ENCODE assay signal across 13 mouse cellular contexts in the genomic region with DNA sequence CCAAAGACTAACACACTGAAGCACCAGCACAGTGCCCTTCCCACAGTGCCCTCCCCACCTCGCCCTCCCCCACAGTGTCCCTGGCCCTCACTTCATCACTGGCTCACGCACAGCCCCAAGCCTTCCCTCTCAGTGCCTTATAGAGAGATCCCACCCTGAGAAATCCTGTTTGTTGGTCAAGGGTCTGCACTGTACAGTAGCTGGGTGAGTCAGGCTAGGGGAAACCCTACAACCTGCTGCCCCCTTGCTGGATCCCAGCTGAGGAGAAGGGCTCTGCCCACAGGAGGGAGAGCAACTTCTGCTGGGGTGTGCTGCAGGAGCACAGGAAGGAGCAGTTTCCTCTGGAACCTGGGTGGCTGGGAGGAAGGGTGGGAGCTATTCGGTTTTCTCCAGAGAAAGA. TPM values are rescaled to one million over a fixed set of nuclear protein-coding genes. Genes with fewer than 3 reads are reported as not detected.
DNase-seq lines count a peak whose midpoint lies in the region; ATAC-seq lines count a peak whose summit lies in the region.
"Had no signal": no experiment of that assay in that cellular context is flagged by ENCODE, and none has a peak within 500 bp of the region (broad histone marks: within the 10 kb centered on the region; RNA-seq: fewer than 3 reads in every experiment).

No protein-coding gene starts in this region.

- peaks cover 63% of the 10 kb centered on the region for H3K4me1 ChIP-seq in heart, embryonic 15.5 days (replicated peaks)
- peaks cover 41% of the 10 kb centered on the region for H3K4me1 ChIP-seq in neural tube, embryonic 13.5 days (replicated peaks)
- H3K4me1 ChIP-seq in hindbrain, embryonic 15.5 days (replicated peaks) = peaks cover 52% of the 10 kb centered on the region
- H3K4me1 ChIP-seq in neural tube, embryonic 15.5 days = peaks cover 54% of the 10 kb centered on the region
- H3K4me1 ChIP-seq in liver, embryonic 11.5 days (replicated peaks; ENCODE audit: control insufficient read depth, insufficient read depth, low read length) = no peaks in the 10 kb centered on the region

- H3K9ac ChIP-seq in heart, embryonic 15.5 days = no peak overlapping the region
- no peak overlapping the region; the same call in 1 of the 2 replicates for H3K9ac ChIP-seq in neural tube, embryonic 13.5 days
- no peak overlapping the region for H3K9ac ChIP-seq in hindbrain, embryonic 15.5 days
- H3K9ac ChIP-seq in neural tube, embryonic 15.5 days (replicated peaks) = no peak overlapping the region
- no peak overlapping the region for H3K9ac ChIP-seq in liver, embryonic 11.5 days (ENCODE audit: low read depth, low read length)
- H3K9ac ChIP-seq: liver, embryonic 13.5 days had no signal

- H3K27me3 ChIP-seq in heart, embryonic 15.5 days = peaks cover 36% of the 10 kb centered on the region
- H3K27me3 ChIP-seq in neural tube, embryonic 13.5 days = peaks cover 54% of the 10 kb centered on the region
- no peaks in the 10 kb centered on the region for H3K27me3 ChIP-seq in hindbrain, embryonic 15.5 days
- peaks cover 11% of the 10 kb centered on the region for H3K27me3 ChIP-seq in neural tube, embryonic 15.5 days (replicated peaks)
- H3K27me3 ChIP-seq in liver, embryonic 11.5 days (replicated peaks; ENCODE audit: control insufficient read depth, insufficient read depth, low read length) = peaks cover 51% of the 10 kb centered on the region

- H3K4me3 ChIP-seq in heart, embryonic 15.5 days = no peak overlapping the region
- no peak overlapping the region for H3K4me3 ChIP-seq in neural tube, embryonic 13.5 days
- H3K4me3 ChIP-seq in hindbrain, embryonic 15.5 days = 0 out of 2 replicates have a peak overlapping the region, but pooled peaks have one; percentile 50
- H3K4me3 ChIP-seq in neural tube, embryonic 15.5 days (replicated peaks) = peak overlapping the region; percentile 58; the same call in 1 of the 2 replicates
- no peak overlapping the region for H3K4me3 ChIP-seq in liver, embryonic 11.5 days (ENCODE audit: low read depth, low read length)

- DNase-seq in heart, adult 8-10 months (ENCODE audit: low spot score) = no peak
- no peak for DNase-seq in neural tube, embryonic 10.5 days (ENCODE audit: extremely low spot score, low spot score)
- DNase-seq in liver, embryonic 11.5 days (ENCODE audit: low spot score) = no peak
- DNase-seq: liver, embryonic 13.5 days; thymus, adult 2 months had no signal

- H3K36me3 ChIP-seq in heart, embryonic 15.5 days = no peaks in the 10 kb centered on the region
- no peaks in the 10 kb centered on the region for H3K36me3 ChIP-seq in neural tube, embryonic 13.5 days
- H3K36me3 ChIP-seq in hindbrain, embryonic 15.5 days = no peaks in the 10 kb centered on the region
- no peaks in the 10 kb centered on the region for H3K36me3 ChIP-seq in neural tube, embryonic 15.5 days
- H3K36me3 ChIP-seq in liver, embryonic 11.5 days (ENCODE audit: control insufficient read depth, insufficient read depth, low read length) = no peaks in the 10 kb centered on the region
- H3K36me3 ChIP-seq: embryonic facial prominence, embryonic 15.5 days; liver, embryonic 13.5 days; neural tube, embryonic 12.5 days had no signal

- peak overlapping the region; percentile 95; the same call in 1 of the 2 replicates for H3K4me2 ChIP-seq in heart, embryonic 15.5 days
- peak overlapping the region; percentile 82; the same call in 1 of the 2 replicates for H3K4me2 ChIP-seq in neural tube, embryonic 13.5 days
- peak overlapping the region; percentile 91 for H3K4me2 ChIP-seq in hindbrain, embryonic 15.5 days
- peak overlapping the region; percentile 93 for H3K4me2 ChIP-seq in neural tube, embryonic 15.5 days
- H3K4me2 ChIP-seq in liver, embryonic 11.5 days = no peak overlapping the region

- no peak overlapping the region for H3K27ac ChIP-seq in heart, embryonic 15.5 days
- no peak overlapping the region for H3K27ac ChIP-seq in neural tube, embryonic 13.5 days (replicated peaks)
- no peak overlapping the region for H3K27ac ChIP-seq in hindbrain, embryonic 15.5 days (replicated peaks)
- 0 out of 2 replicates have a peak overlapping the region, but pooled peaks have one; percentile 56 for H3K27ac ChIP-seq in neural tube, embryonic 15.5 days (replicated peaks)
- H3K27ac ChIP-seq in liver, embryonic 11.5 days (ENCODE audit: low read depth, low read length) = no peak overlapping the region
- H3K27ac ChIP-seq: embryonic facial prominence, embryonic 15.5 days; liver, embryonic 13.5 days; neural tube, embryonic 12.5 days had no signal

- no peaks in the 10 kb centered on the region for H3K9me3 ChIP-seq in heart, embryonic 15.5 days (replicated peaks)
- no peaks in the 10 kb centered on the region for H3K9me3 ChIP-seq in neural tube, embryonic 13.5 days
- H3K9me3 ChIP-seq in hindbrain, embryonic 15.5 days = no peaks in the 10 kb centered on the region
- H3K9me3 ChIP-seq in neural tube, embryonic 15.5 days (replicated peaks) = no peaks in the 10 kb centered on the region
- no peaks in the 10 kb centered on the region for H3K9me3 ChIP-seq in liver, embryonic 11.5 days (ENCODE audit: control insufficient read depth, low read length)
- H3K9me3 ChIP-seq: embryonic facial prominence, embryonic 15.5 days; liver, embryonic 13.5 days; neural tube, embryonic 12.5 days had no signal

- no peak for ATAC-seq in heart, embryonic 15.5 days (replicated peaks; ENCODE audit: insufficient number of reproducible peaks, insufficient read depth, low FRiP score, low read depth)
- ATAC-seq in neural tube, embryonic 13.5 days (ENCODE audit: low read depth) = no peak
- ATAC-seq in hindbrain, embryonic 15.5 days (ENCODE audit: low FRiP score, low read depth) = peak; percentile 20; the same call in 1 of the 2 replicates
- ATAC-seq in neural tube, embryonic 15.5 days (ENCODE audit: low FRiP score) = peak; percentile 38
- no peak for ATAC-seq in liver, embryonic 11.5 days (replicated peaks; ENCODE audit: low FRiP score)
- ATAC-seq: activated CD4-positive, CD25-positive, alpha-beta regulatory T cell, adult 4 months had no signal

- WGBS in heart, embryonic 15.5 days = 52% methylated on average over 3 of the region's 3 CpGs
- 39% methylated on average over 3 of the region's 3 CpGs for WGBS in neural tube, embryonic 13.5 days
- WGBS in hindbrain, embryonic 15.5 days = 31% methylated on average over 3 of the region's 3 CpGs
- WGBS in neural tube, embryonic 15.5 days = 23% methylated on average over 3 of the region's 3 CpGs
- WGBS in liver, embryonic 11.5 days = 24% methylated on average over 3 of the region's 3 CpGs

RNA-seq across cellular contexts. Expression of a gene that starts 0.9 kb away (rescaled TPM):
- 18.5 and 20.5 TPM in 2 replicates for polyA plus RNA-seq in heart, embryonic 15.5 days (2015; fragmentation: Nextera tagmentation; extraction: Ambion mirVana)
- total RNA-seq in heart, adult 8-10 months (2022) = 10 to 100 TPM in 3 of 4 experiments, 1 to 10 TPM in 1; 8.6 to 14.1 (median 12.7) TPM
- 11.1 and 12.8 TPM in 2 replicates for polyA plus RNA-seq in neural tube, embryonic 13.5 days (2015; fragmentation: Nextera tagmentation; extraction: Ambion mirVana)
- 22.5 and 26.0 TPM in 2 replicates for polyA plus RNA-seq in hindbrain, embryonic 15.5 days (2015; fragmentation: Nextera tagmentation; extraction: Ambion mirVana)
- polyA plus RNA-seq in neural tube, embryonic 15.5 days (2015; fragmentation: Nextera tagmentation; extraction: Ambion mirVana) = 23.8 and 28.8 TPM in 2 replicates
- 0.21 and 0.29 TPM in 2 replicates for polyA plus RNA-seq in liver, embryonic 11.5 days (2014; fragmentation: Nextera tagmentation; extraction: Ambion mirVana)

RNA-seq across cellular contexts. Expression of a gene that starts 42.9 kb away (rescaled TPM):
- polyA plus RNA-seq in heart, embryonic 15.5 days (2015; fragmentation: Nextera tagmentation; extraction: Ambion mirVana) = 0.28 and 0.76 TPM in 2 replicates
- under 1 TPM in 1 of 4 experiments, not detected in 3; 0.28 TPM for total RNA-seq in heart, adult 8-10 months (2022)
- polyA plus RNA-seq in neural tube, embryonic 13.5 days (2015; fragmentation: Nextera tagmentation; extraction: Ambion mirVana) = 2.9 and 8.5 TPM in 2 replicates
- polyA plus RNA-seq in hindbrain, embryonic 15.5 days (2015; fragmentation: Nextera tagmentation; extraction: Ambion mirVana) = 0.12 and 0.29 TPM in 2 replicates
- polyA plus RNA-seq in neural tube, embryonic 15.5 days (2015; fragmentation: Nextera tagmentation; extraction: Ambion mirVana) = 2.7 and 4.4 TPM in 2 replicates
- polyA plus RNA-seq in liver, embryonic 11.5 days (2014; fragmentation: Nextera tagmentation; extraction: Ambion mirVana) = 0.36 and 0.71 TPM in 2 replicates
- total RNA-seq: ES-E14 had no signal
- polyA plus RNA-seq: activated CD4-positive, CD25-positive, alpha-beta regulatory T cell, adult 4 months had no signal

RNA-seq across cellular contexts. Expression of a gene that starts 53.6 kb away (rescaled TPM):
- 0.98 and 2.0 TPM in 2 replicates for polyA plus RNA-seq in heart, embryonic 15.5 days (2015; fragmentation: Nextera tagmentation; extraction: Ambion mirVana)
- not detected for total RNA-seq in heart, adult 8-10 months (2022)
- 5.2 and 21.7 TPM in 2 replicates for polyA plus RNA-seq in neural tube, embryonic 13.5 days (2015; fragmentation: Nextera tagmentation; extraction: Ambion mirVana)
- 0.45 TPM in 1 of 2 replicates, not detected in the other for polyA plus RNA-seq in hindbrain, embryonic 15.5 days (2015; fragmentation: Nextera tagmentation; extraction: Ambion mirVana)
- 7.1 and 9.9 TPM in 2 replicates for polyA plus RNA-seq in neural tube, embryonic 15.5 days (2015; fragmentation: Nextera tagmentation; extraction: Ambion mirVana)
- 4.5 and 5.2 TPM in 2 replicates for polyA plus RNA-seq in liver, embryonic 11.5 days (2014; fragmentation: Nextera tagmentation; extraction: Ambion mirVana)
- polyA plus RNA-seq: activated CD4-positive, CD25-positive, alpha-beta regulatory T cell, adult 4 months had no signal

RNA-seq across cellular contexts. Expression of a gene that starts 54.2 kb away (rescaled TPM):
- 0.77 and 0.96 TPM in 2 replicates for polyA plus RNA-seq in heart, embryonic 15.5 days (2015; fragmentation: Nextera tagmentation; extraction: Ambion mirVana)
- 1 to 10 TPM in 1 of 4 experiments, under 1 TPM in 3; 0.38 to 2.7 (median 0.51) TPM for total RNA-seq in heart, adult 8-10 months (2022)
- polyA plus RNA-seq in neural tube, embryonic 13.5 days (2015; fragmentation: Nextera tagmentation; extraction: Ambion mirVana) = 1.9 and 2.8 TPM in 2 replicates
- polyA plus RNA-seq in hindbrain, embryonic 15.5 days (2015; fragmentation: Nextera tagmentation; extraction: Ambion mirVana) = 1.4 and 2.4 TPM in 2 replicates
- 2.0 and 2.1 TPM in 2 replicates for polyA plus RNA-seq in neural tube, embryonic 15.5 days (2015; fragmentation: Nextera tagmentation; extraction: Ambion mirVana)
- polyA plus RNA-seq in liver, embryonic 11.5 days (2014; fragmentation: Nextera tagmentation; extraction: Ambion mirVana) = 0.41 and 0.49 TPM in 2 replicates
- polyA plus RNA-seq: activated CD4-positive, CD25-positive, alpha-beta regulatory T cell, adult 4 months had no signal

Comparison
In these comparisons a context has a peak if more than half of its experiments do, and no peak if none do; other contexts are left out.
1. ATAC-seq: peak in hindbrain, embryonic 15.5 days (single experiment) and neural tube, embryonic 15.5 days (single experiment); none in heart, embryonic 15.5 days (single experiment), neural tube, embryonic 13.5 days (single experiment) and liver, embryonic 11.5 days (single experiment).
2. H3K4me3 ChIP-seq: peak in hindbrain, embryonic 15.5 days (single experiment) and neural tube, embryonic 15.5 days (single experiment); none in heart, embryonic 15.5 days (single experiment), neural tube, embryonic 13.5 days (single experiment) and liver, embryonic 11.5 days (single experiment).